Mouse (Mus musculus) heart, postnatal 14 days (tissue): ENCODE measurements around the gene Mfap2. TPM values are rescaled to one million over a fixed set of nuclear protein-coding genes. Genes with fewer than 3 reads are reported as not detected.

ENCODE experiments used
- DNase-seq, 2 experiments: peaks; one replicate each; pipeline ENCODE4 v3.0.0; 2021 to 2022
- intact Hi-C: fragments of 180-260 bp; cut with DNase I; formaldehyde crosslinking; loops from one replicate; pipeline ENCODE4 v1.15.1; 2025
- total RNA-seq, 2 experiments: library from RNA; stranded (reverse); gene quantifications; 2 replicates each; pipeline ENCODE4 v1.2.3; 2021

Mfap2 gene
- total RNA-seq, 2 experiments from 2014 or later, result 24.5 to 28.1 TPM

GRCm38 (mm10) chr4:141060426-141061301, 50.4 kb downstream of the Mfap2 start, which contains the start of gene Crocc:
Gene Crocc, minus strand, starts transcription at chr4:141060550.
- intact Hi-C loops, result no loop called here
- DNase-seq, result peak; percentile 99 to 100

- intact Hi-C loops, result no loop called here
- no peak for DNase-seq
Observed at GRCm38 (mm10) chr4:141064104-141064659, 54.0 kb downstream of the Mfap2 start.

DNA sequence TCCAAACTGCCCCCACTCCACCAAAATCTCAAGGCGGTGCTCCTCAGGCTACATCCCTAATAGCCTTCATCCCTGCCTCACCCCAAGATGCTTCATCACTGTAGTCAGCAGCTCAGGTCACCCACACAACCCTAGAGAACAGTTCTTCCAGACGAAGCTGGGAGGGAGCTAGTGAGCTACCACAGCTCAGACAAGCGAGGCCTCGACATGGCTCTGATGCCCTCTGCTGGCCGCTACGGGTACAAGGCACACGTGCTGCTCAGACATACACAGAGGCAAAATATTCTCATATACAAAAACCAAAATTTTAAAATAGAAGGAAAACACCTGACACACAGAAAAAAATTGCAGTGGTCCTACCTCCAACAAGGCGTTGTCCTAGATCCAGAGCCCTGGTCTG, 54.9 kb downstream of the Mfap2 start:
- peak; percentile 78 to 84 for DNase-seq
- intact Hi-C loops, result loop anchor here (1.0 to 5.0 kb wide), 2 partner anchors 21 to 57 kb away; no protein-coding TSS in a partner anchor

Other genes with a start within 250 kb of the Mfap2 start
- gene Padi4, start 236.2 kb upstream of the Mfap2 start, total RNA-seq, result under 1 TPM; 0.74 to 0.78 TPM
- under 1 TPM; 0.07 to 0.17 TPM for gene Padi3, start 199.8 kb upstream of the Mfap2 start, total RNA-seq
- not detected for gene Padi1, start 164.6 kb upstream of the Mfap2 start, total RNA-seq
- gene Padi2, start 104.1 kb upstream of the Mfap2 start, total RNA-seq, result 1 to 10 TPM in 1 of 2 experiments, under 1 TPM in 1; 0.41 to 1.1 TPM
- gene Sdhb, start 49.2 kb upstream of the Mfap2 start, total RNA-seq, result 100 to 1,000 TPM; 916 to 936 TPM
- 10 to 100 TPM; 20.7 to 21.7 TPM for gene Atp13a2, start 23.5 kb upstream of the Mfap2 start, total RNA-seq
- 1 to 10 TPM; 6.0 to 6.2 TPM for gene Crocc, start 50.1 kb downstream of the Mfap2 start, total RNA-seq
- 10 to 100 TPM; 22.2 to 22.6 TPM for gene Necap2, start 67.9 kb downstream of the Mfap2 start, total RNA-seq
- not detected for gene Spata21, start 77.9 kb downstream of the Mfap2 start, total RNA-seq
- 10 to 100 TPM; 87.6 to 91.4 TPM for gene Szrd1, start 129.4 kb downstream of the Mfap2 start, total RNA-seq
- 10 to 100 TPM; 13.0 to 13.5 TPM for gene Fbxo42, start 137.5 kb downstream of the Mfap2 start, total RNA-seq
- gene Rsg1, start 203.5 kb downstream of the Mfap2 start, total RNA-seq, result under 1 TPM; 0.68 to 0.86 TPM
- gene Arhgef19, start 229.1 kb downstream of the Mfap2 start, total RNA-seq, result 10 to 100 TPM; 20.7 TPM